Mouse (Mus musculus): ENCODE data around the gene Vapa.

DNA sequence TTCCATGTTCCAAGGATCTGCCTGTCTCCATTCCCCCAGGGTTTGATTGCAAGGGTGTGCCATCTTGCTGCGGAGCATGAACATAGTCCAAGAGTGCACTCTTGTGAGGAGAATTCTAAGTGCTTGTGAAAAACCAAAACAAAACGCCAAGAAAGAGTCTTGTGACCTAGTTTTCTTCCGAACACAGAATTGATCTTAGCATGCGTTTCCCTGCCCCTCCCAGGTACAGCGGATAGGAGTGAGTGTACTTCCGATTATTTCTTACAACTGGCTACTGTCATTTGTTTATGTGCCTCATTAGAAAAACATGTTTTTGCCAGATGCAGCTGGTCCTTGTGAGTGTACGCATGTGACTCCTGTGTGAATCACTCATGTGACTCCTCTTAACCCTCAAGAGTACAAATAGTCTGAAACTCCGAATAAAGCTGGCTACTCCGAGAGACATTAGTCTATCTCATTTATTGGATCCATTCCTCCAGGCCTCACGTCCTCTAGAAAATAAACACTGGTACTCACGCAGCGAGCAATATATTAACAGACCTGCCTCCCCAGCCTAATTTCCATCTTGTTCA lies 60.8 kb downstream of the Vapa start:
- TF ChIP-seq POLR2A (IDR thresholded peaks at IDR 0.05; ENCODE audit: borderline replicate concordance, control insufficient read depth, low read depth, low read length) = no peak
- TF ChIP-seq CTCF (IDR thresholded peaks at IDR 0.05; ENCODE audit: control insufficient read depth, insufficient read depth, low read length) = no peak

Measured in bone marrow, adult 2 months (tissue).